Mouse (Mus musculus): ENCODE data around the gene Zfyve16. TPM values are rescaled to one million over a fixed set of nuclear protein-coding genes. Genes with fewer than 3 reads are reported as not detected.

Zfyve16 gene
- total RNA-seq, 4 experiments from 2014 or later, result 6.9 to 7.9 (median 7.1) TPM

DNA sequence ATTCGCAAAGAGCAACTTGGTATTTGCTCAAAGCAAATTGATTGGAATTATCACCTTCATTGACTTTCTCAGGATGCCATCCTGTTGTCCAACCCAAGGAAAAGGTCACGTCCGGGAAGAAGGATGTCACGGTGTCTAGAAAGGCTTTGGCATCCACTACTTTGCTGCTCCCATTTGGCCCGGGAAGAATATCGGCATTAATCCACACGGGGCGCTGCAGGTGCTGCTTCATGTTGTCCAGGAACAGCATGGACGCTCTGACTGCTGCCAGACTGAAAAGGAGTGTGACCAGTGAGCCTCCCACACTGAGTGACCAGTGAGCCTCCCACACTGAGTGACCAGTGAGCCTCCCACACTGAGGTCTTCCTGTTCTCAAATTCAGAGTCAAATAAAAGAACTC, 62.8 kb downstream of the Zfyve16 start:
- no peak for DNase-seq (ENCODE audit: low spot score in 2 of 2)

DNA sequence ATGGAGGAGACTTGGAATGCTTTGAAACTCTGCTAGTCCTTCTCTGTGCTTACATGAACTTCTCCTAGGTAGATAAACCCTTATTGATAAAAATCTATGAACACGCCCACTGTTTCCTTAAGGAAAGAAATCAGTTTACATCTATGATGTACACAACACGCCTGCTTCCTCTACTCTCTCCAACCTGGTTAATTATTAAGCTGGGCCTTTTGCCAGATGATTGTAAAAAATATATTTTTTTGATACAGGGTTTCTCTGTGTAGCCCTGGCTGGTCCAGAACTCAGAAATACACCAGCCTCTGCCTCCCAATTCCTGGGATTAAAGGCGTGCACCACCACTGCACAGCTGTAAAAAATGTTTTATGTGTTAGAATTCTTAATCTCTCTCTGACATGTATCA, 66.0 kb downstream of the Zfyve16 start:
- DNase-seq (ENCODE audit: low spot score in 2 of 2), result no peak

DNA sequence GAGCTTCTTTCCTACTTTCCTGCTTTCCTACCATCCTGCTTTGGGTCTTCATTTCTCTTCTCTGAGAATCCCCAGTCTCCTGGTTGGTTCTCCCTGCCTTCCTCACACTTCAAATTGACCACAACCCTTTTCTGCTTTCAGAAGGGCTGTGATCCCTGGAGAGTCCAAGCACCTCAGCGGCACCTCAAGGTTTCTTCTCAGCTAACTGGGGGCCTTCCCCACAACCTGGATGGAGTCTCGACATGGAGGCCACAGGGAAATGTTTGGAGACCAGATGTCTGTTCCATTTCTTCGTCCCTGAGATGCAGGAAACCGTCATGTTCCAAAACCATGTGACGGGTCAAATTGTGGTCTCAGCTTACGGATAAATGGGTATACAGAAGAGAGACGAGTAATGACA, 83.8 kb downstream of the Zfyve16 start:
- no peak for DNase-seq (ENCODE audit: low spot score in 2 of 2)

DNA sequence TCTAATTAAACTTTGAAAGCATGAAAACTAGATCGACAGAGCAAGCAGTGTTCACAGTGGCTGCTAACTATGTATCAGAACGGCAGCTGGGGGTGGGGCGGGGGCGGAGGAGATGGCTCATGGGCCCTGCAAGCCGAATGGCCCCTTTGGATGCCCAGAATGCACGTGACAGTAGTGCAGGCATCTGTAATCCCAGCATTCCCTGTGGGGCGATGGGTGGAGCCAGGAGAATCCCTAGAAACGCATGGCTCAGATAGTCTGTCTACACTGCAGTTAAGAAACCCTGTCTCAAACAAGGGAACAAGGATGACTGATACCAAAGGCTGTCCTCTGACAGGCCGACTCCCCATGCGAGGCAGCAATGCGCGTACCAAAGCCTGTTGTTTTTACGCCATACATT, 90.4 kb downstream of the Zfyve16 start:
- DNase-seq (ENCODE audit: low spot score in 2 of 2), result no peak

DNA sequence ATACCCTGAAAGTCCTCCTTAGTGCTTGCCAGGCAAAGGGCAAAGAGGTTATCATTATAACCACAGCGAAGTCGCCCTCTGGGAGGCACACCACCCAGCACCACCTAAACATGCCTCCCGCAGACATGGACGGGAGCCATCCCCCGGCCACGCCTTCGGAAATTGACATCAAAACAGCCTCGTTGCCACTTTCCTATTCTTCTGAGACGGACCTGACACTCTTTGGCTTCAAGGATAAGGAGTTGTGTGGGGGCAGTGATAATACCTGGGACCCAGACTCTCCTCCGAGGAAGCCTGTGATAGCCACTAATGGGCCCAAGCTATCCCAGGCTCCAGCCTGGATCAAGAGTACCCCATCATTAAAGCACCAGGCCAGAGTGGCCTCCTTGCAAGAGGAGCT, 92.0 kb downstream of the Zfyve16 start:
- no peak for DNase-seq (ENCODE audit: low spot score in 2 of 2)

Other genes starting within 250 kb of the Zfyve16 start
- gene Gm20379, start 224.9 kb downstream of the Zfyve16 start, total RNA-seq (2022), result not detected
- under 1 TPM; 0.56 to 0.99 (median 0.70) TPM for gene Dhfr, start 176.1 kb downstream of the Zfyve16 start, total RNA-seq (2022)
- 1 to 10 TPM; 8.3 to 9.6 (median 9.1) TPM for gene Msh3, start 175.9 kb downstream of the Zfyve16 start, total RNA-seq (2022)
- not detected for gene Ankrd34b, start 105.0 kb downstream of the Zfyve16 start, total RNA-seq (2022)
- 1 to 10 TPM; 1.7 to 3.2 (median 2.5) TPM for gene Fam151b, start 46.9 kb downstream of the Zfyve16 start, total RNA-seq (2022)
- not detected for gene Spz1, start 45.3 kb upstream of the Zfyve16 start, total RNA-seq (2022)
- 1 to 10 TPM; 1.8 to 3.3 (median 2.2) TPM for gene Serinc5, start 80.2 kb upstream of the Zfyve16 start, total RNA-seq (2022)